Mouse (Mus musculus) adrenal gland, adult 2 months (tissue): Measurements from ENCODE around the gene 3110040M04Rik. TPM values are rescaled to one million over a fixed set of nuclear protein-coding genes. Genes with fewer than 3 reads are reported as not detected.

Experiments
- DNase-seq: peaks from one replicate; pipeline ENCODE4 v3.0.0; 2021
- polyA plus RNA-seq: library from polyadenylated mRNA; depleted of rRNA; stranded (reverse); fragments of >200 nt; gene quantifications from 2 replicates; pipeline ENCODE4 v1.2.3, GENCODE M21; 2012; rRNA removed
- total RNA-seq, 2 experiments: library from RNA; stranded (reverse); gene quantifications; 2 replicates each; pipeline ENCODE4 v1.2.3; 2021

The 3110040M04Rik gene
- total and polyA plus RNA-seq, 3 experiments: not detected

- DNase-seq: no peak
Observed at GRCm38 (mm10) chr1:151235574-151235973, 31.7 kb downstream of the 3110040M04Rik start.

GRCm38 (mm10) chr1:151236141-151236930 is 32.4 kb downstream of the 3110040M04Rik start:
- DNase-seq: peak; percentile 18

DNA sequence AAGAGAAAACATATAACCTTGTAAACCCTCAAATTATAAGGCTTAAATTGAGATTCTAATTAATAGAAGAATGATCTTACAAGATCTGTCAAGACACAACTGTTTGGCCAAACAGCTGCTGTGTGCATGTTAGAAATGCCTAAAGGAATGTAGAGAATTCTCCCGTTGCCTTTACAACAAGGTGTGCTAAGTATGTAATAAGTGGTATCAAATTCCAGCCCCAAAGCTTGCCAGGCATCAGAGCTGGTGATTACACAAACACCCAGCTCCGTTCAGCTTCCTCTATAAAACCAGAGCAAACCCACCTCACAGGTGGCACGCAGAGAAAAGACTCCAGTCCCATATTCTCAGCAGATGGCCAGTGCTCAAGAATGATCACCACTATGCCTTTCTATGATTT is 33.9 kb downstream of the 3110040M04Rik start:
- DNase-seq: no peak

- DNase-seq: no peak
Observed at GRCm38 (mm10) chr1:151243332-151243731, 39.4 kb downstream of the 3110040M04Rik start.

- DNase-seq: no peak
Observed at GRCm38 (mm10) chr1:151244013-151244412, 40.1 kb downstream of the 3110040M04Rik start.

- DNase-seq: no peak
Observed at GRCm38 (mm10) chr1:151244761-151245160, 40.8 kb downstream of the 3110040M04Rik start.

- no peak for DNase-seq
Observed at GRCm38 (mm10) chr1:151245165-151245564, 41.2 kb downstream of the 3110040M04Rik start.

DNA sequence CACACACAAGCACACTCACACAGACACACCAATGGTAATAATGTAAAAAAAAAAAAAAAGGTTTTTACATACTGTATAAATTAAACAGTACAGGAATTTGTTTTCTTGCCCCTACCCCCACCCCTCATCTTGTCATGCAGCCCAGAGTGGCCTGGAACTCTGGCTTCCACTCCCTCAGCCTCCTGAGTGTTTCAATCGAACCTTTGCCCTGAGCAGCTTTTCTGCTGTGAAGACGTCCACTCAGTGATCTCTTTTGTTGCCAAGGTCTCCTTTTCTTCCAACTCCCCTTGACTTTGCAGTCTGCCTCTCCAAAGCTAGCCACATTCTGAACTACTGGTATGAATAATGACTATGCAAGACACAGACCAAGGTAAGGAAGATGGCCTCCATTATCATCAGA is 41.9 kb downstream of the 3110040M04Rik start:
- no peak for DNase-seq

- DNase-seq: no peak
Observed at GRCm38 (mm10) chr1:151250109-151250508, 46.2 kb downstream of the 3110040M04Rik start.

DNA sequence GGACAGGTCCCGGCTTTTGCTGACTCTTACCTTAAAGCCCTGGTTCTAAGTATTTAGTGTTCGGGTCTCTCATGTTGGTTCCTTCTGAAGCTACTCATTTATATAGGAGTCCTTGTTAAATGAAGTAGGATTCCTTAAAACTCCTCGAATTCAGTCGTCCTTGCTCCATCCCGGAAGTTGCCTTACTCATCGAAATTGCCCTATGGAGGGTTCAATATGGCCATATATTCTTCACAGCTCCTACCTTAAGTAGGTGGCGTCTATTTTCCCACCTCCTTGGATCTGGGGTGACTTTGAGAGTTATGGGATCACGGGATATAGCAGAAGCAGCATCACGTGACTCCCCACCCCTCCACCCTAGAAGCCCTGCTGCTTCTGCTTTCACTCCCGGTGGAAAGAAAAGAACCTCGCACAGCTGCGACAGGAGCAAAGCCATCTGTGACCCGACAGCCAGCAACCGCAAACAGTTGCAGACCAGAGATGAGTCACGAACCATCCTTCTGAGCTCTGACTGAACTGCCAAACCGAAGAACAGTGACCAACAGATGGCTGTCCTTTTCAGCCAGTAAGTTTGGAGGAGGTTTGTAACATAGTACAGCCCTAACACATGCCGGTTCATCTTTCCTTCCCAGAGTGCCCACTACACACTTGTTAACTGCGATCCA is 46.7 kb downstream of the 3110040M04Rik start:
- DNase-seq: peak; percentile 70

DNA sequence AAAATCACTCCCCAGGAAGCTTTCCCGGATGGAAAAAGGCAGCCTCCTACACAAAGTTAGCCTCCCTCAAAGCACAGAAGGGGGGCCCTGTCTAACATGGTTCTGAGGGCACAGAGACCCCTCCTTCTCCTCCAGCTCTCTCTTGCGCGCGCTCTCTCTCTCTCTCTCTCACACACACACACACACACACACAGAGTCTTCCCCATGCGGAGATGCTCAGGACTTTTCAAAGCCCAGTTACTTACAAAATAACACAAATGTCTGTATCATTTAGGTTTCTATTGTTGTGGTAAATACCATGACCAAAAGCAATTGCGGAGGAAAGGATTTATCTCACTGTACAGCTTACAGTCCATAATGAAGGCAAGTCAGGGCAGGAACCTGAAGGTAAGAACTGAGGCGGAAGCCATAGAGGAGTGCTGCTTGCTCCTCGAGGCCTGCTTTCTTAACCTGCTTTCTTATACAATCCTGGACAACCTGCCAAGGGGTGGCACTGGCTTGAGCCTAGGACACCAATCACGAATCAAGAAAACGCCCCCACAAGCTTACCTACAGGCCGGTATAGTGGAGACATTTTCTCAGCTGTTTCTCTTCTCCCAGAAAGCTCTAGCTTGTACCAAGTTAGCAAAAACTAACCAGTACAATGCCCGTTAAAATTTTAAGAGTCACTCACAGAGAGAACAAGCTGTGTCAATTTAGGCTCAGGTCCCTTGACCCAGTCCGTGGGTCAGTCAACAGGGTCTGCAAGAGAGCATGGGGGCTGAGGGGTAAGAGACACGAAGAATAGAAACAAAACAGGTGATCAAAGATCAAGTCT is 47.5 kb downstream of the 3110040M04Rik start:
- DNase-seq: no peak

Other genes with a start within 250 kb of the 3110040M04Rik start
- 1 to 10 TPM in 1 of 2 experiments, under 1 TPM in 1; 0.84 to 3.2 TPM for gene Hmcn1, start 210.7 kb upstream of the 3110040M04Rik start, total RNA-seq
- 0.16 and 0.21 TPM in 2 replicates for gene Hmcn1, start 210.7 kb upstream of the 3110040M04Rik start, polyA plus RNA-seq
- gene Gm47985, start 21.6 kb upstream of the 3110040M04Rik start, total RNA-seq: not detected
- not detected in 2 replicates for gene Gm47985, start 21.6 kb upstream of the 3110040M04Rik start, polyA plus RNA-seq
- not detected for gene Gm8947, start 11.7 kb upstream of the 3110040M04Rik start, total RNA-seq
- gene Gm8947, start 11.7 kb upstream of the 3110040M04Rik start, polyA plus RNA-seq: not detected in 2 replicates
- not detected for gene Gm47995, start 5.7 kb upstream of the 3110040M04Rik start, total RNA-seq
- gene Gm47995, start 5.7 kb upstream of the 3110040M04Rik start, polyA plus RNA-seq: not detected in 2 replicates
- not detected for gene Gm47996, start 6.0 kb downstream of the 3110040M04Rik start, total RNA-seq
- gene Gm47996, start 6.0 kb downstream of the 3110040M04Rik start, polyA plus RNA-seq: not detected in 2 replicates
- 100 to 1,000 TPM; 125 to 194 TPM for gene Ivns1abp, start 140.4 kb downstream of the 3110040M04Rik start, total RNA-seq
- 20.5 and 31.1 TPM in 2 replicates for gene Ivns1abp, start 140.4 kb downstream of the 3110040M04Rik start, polyA plus RNA-seq
- gene Swt1, start 224.3 kb downstream of the 3110040M04Rik start, total RNA-seq: 10 to 100 TPM; 18.6 to 33.2 TPM
- gene Swt1, start 224.3 kb downstream of the 3110040M04Rik start, polyA plus RNA-seq: 1.6 and 3.1 TPM in 2 replicates
- gene Trmt1l, start 224.4 kb downstream of the 3110040M04Rik start, total RNA-seq: 10 to 100 TPM; 24.8 to 35.1 TPM
- 18.2 and 20.5 TPM in 2 replicates for gene Trmt1l, start 224.4 kb downstream of the 3110040M04Rik start, polyA plus RNA-seq